Mouse (Mus musculus) heart, embryonic 13.5 days (tissue): ENCODE data around the gene Rmdn2. TPM values are rescaled to one million over a fixed set of nuclear protein-coding genes. Genes with fewer than 3 reads are reported as not detected.

ENCODE experiments used
- ATAC-seq: fragments of 200-750 bp; cut with Nextera tagmentation; 2 replicates; pipeline ENCODE4 v1.8.0; 2017; ENCODE audit warnings: moderate TSS enrichment; ENCODE audit not compliant: insufficient number of reproducible peaks, low FRiP score, low TSS enrichment; ENCODE audit errors: extremely low read depth
- H3K27ac ChIP-seq: fragments of 300-500 bp; sonication (generic); replicated peaks from 2 replicates; pipeline ENCODE4 v1.5.1; 2015; ENCODE audit warnings: moderate library complexity, mild to moderate bottlenecking, inconsistent platforms
- H3K27me3 ChIP-seq: fragments of 300-500 bp; sonication (generic); replicated peaks from 2 replicates; pipeline ENCODE4 v1.6.1; 2015; ENCODE audit warnings: mild to moderate bottlenecking, inconsistent platforms
- H3K36me3 ChIP-seq: fragments of 300-500 bp; sonication (generic); 2 replicates; pipeline ENCODE4 v1.6.1; 2015; ENCODE audit warnings: mild to moderate bottlenecking, inconsistent platforms
- H3K4me1 ChIP-seq: fragments of 300-500 bp; sonication (generic); 2 replicates; pipeline ENCODE4 v1.6.1; 2015; ENCODE audit warnings: inconsistent platforms
- H3K4me2 ChIP-seq: fragments of 300-500 bp; sonication (generic); 2 replicates; pipeline ENCODE4 v1.6.1; 2015; ENCODE audit warnings: inconsistent platforms, mild to moderate bottlenecking, moderate library complexity
- H3K4me3 ChIP-seq: fragments of 300-500 bp; sonication (generic); 2 replicates; pipeline ENCODE4 v1.5.1; 2015; ENCODE audit warnings: moderate library complexity, mild to moderate bottlenecking, inconsistent platforms
- H3K9ac ChIP-seq: fragments of 300-500 bp; sonication (generic); 2 replicates; pipeline ENCODE4 v1.6.1; 2015; ENCODE audit warnings: inconsistent platforms, mild to moderate bottlenecking, moderate library complexity
- H3K9me3 ChIP-seq: fragments of 300-500 bp; sonication (generic); 2 replicates; pipeline ENCODE4 v1.6.1; 2016; ENCODE audit warnings: inconsistent platforms
- WGBS: fragments of 180-500 bp; shearing (Covaris S2); methylation state at CpG from one replicate; pipeline ENCODE4 v1.1.7; 2015; ENCODE audit warnings: mixed read lengths; 5-methylcytosine and 5-hydroxymethylcytosine counted together
- polyA plus RNA-seq: library from polyadenylated mRNA; unstranded; fragments of >200 nt; fragmentation: Nextera tagmentation; extraction: Ambion mirVana; gene quantifications from 2 replicates; pipeline ENCODE4 v1.2.1, GENCODE M21; 2015

The Rmdn2 gene
- polyA plus RNA-seq, 1 experiment from 2014 or later: 13.5 TPM

DNA sequence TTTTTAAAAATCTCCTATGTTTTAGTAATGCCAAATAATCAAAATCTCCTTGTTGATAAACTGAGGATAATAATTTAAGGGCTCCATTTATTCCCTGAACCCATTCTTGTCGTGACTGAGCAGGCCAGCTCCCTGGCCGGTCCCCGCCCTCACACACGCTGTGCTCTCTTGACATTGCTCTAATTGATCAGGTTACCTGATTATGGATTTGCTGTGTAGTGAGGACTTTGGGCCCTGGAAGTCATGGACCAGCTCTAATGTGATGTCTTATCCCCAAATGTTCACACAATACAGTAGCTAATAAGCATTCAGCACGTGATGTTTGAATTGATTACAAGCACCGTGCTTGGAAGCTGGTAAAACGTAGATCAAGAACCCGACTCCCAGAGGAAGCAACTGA is 47.2 kb downstream of the Rmdn2 start:
- Histone ChIP-seq H3K4me2 (no peak overlapping the region), H3K4me3 (no peak overlapping the region), H3K4me1 (peaks cover 18% of the 10 kb centered on the region), H3K9me3 (no peaks in the 10 kb centered on the region), H3K27me3 (no peaks in the 10 kb centered on the region), H3K27ac (no peak overlapping the region), H3K9ac (no peak overlapping the region), H3K36me3 (no peaks in the 10 kb centered on the region)
- 71% methylated on average over 8 of the region's 8 CpGs for WGBS
- no peak for ATAC-seq

DNA sequence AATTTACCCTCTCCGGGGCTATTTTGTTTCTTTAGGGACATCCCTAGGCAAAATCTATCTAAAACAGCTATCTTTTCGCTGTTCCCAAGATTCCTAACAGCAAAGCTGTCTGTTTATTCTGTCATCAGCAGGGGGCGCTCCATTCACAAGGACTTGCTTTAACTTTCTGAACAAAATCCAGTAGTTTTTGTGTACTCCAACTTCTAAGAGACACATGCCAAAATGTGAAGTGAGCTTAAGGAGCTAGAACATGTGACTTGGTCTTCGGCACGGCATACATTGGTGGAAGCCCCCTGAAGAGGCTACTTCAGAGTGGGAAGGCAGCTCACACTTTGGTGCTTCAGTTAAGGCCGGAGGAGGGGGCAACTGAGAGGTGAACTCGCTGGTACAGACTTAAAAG is 49.7 kb downstream of the Rmdn2 start:
- no peak for ATAC-seq
- 39% methylated on average over 7 of the region's 7 CpGs for WGBS
- H3K27ac ChIP-seq: no peak overlapping the region

DNA sequence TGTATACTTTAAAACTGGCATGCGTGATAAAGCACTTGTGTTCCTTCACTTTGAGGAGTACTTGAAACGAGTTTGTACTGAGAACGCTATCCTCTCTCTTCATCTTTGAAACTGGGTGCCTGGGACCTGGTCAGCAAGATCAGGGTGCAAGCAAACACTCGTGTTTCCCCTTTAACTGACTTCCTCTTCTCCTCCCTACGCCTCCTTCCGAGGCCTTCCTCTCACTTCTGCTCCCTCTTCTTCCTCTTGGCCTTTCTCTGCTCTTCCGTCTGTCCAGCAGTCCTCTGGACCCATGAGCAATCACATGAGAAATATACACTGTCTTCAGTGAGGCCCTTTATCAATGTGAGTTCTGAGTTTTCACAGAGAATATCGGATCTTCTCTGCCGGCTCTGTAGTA is 50.2 kb downstream of the Rmdn2 start:
- Histone ChIP-seq H3K4me1 (peaks cover 13% of the 10 kb centered on the region), H3K27me3 (no peaks in the 10 kb centered on the region), H3K27ac (no peak overlapping the region), H3K9me3 (no peaks in the 10 kb centered on the region), H3K9ac (no peak overlapping the region), H3K36me3 (no peaks in the 10 kb centered on the region), H3K4me2 (no peak overlapping the region), H3K4me3 (no peak overlapping the region)
- WGBS: 78% methylated on average over 9 of the region's 9 CpGs
- no peak for ATAC-seq

More for the DNA sequence above, 49.7 kb downstream of the Rmdn2 start:
- peaks cover 18% of the 10 kb centered on the region for H3K4me1 ChIP-seq
- no peaks in the 10 kb centered on the region for H3K27me3 ChIP-seq
- no peak overlapping the region for H3K4me3 ChIP-seq
- no peak overlapping the region for H3K9ac ChIP-seq
- no peaks in the 10 kb centered on the region for H3K9me3 ChIP-seq
- no peaks in the 10 kb centered on the region for H3K36me3 ChIP-seq
- no peak overlapping the region for H3K4me2 ChIP-seq

DNA sequence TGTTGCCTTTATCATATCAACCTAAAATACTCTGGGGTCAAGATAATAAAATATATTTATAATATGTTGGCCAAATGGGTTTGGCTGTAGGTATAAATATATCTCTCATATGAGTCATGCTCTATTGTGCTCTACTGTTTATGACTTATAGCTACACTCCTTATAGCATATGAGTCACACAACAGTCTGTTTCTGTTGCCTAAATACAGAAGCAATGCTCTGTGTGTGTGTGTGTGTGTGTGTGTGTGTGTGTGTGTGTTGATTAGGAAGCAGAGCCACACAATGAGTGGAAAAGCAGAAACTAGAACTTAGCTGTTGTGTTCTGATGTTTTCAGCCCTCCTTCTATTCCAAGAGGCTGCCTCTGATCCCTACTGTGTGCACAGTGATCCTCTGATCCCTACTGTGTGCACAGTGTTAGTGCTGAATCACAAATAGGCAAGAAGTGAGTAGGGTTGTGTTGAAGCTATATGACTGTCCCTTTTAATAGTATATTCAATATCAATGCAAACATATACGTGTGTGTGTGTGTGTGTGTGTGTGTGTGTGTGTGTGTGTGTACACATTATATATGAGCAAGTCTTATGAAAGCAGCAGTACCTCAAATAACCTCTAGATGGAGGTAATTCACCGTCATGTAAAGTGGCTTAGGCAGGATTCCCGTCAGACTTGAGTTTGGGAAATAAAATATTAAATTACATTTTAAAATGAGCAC is 51.9 kb downstream of the Rmdn2 start:
- no peak for ATAC-seq
- WGBS: 25% methylated on average over 3 of the region's 3 CpGs
- no peaks in the 10 kb centered on the region for H3K27me3 ChIP-seq
- H3K36me3 ChIP-seq: no peaks in the 10 kb centered on the region
- H3K9ac ChIP-seq: no peak overlapping the region
- H3K4me3 ChIP-seq: no peak overlapping the region
- H3K4me1 ChIP-seq: 0 out of 2 replicates have a peak, but pooled peaks cover 4% of the 10 kb centered on the region
- no peaks in the 10 kb centered on the region for H3K9me3 ChIP-seq
- H3K4me2 ChIP-seq: no peak overlapping the region
- H3K27ac ChIP-seq: no peak overlapping the region

DNA sequence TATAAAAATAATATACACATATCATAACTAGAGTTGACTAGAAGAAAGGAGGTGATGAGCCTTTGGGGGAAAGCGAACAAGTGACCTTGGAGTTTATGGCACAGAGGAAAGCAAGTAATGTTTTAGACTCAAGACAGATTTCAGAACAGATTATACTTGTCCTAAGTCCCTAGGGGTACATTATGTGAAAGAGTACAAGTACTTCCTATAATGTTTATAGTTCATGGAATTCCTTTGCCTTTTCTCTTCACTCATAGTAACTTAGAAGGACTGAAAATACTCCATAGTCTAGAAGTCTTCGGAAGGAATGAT is 52.4 kb downstream of the Rmdn2 start:
- no peak overlapping the region for H3K27ac ChIP-seq
- 0 out of 2 replicates have a peak, but pooled peaks cover 4% of the 10 kb centered on the region for H3K4me1 ChIP-seq
- H3K36me3 ChIP-seq: no peaks in the 10 kb centered on the region
- H3K27me3 ChIP-seq: no peaks in the 10 kb centered on the region
- no peak overlapping the region for H3K4me2 ChIP-seq
- H3K4me3 ChIP-seq: no peak overlapping the region
- ATAC-seq: no peak
- 92% methylated on average over 2 of the region's 2 CpGs for WGBS
- no peak overlapping the region for H3K9ac ChIP-seq
- no peaks in the 10 kb centered on the region for H3K9me3 ChIP-seq

DNA sequence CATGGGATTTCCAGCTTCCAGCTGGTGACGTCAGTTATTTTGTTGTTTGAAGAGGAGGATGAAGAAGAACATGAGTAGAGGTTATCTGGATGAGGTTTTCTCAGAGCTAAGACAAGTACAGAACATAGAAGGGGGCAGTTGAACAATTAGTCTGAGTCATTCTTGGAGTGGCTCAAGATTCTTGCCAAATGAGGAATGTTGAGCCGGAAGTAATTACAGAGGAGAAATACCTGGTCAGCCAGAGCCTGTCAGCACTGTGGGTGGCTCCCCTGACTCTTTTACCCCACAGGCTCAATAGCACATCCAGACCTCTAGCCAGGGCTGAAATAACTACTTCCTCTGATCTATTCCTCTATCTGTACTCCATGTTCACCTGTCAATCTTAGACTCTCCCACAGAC is 59.2 kb downstream of the Rmdn2 start:
- no peak for ATAC-seq
- H3K36me3 ChIP-seq: peaks cover 16% of the 10 kb centered on the region; the same call in 1 of the 2 replicates
- H3K4me1 ChIP-seq: no peaks in the 10 kb centered on the region
- no peak overlapping the region for H3K27ac ChIP-seq
- no peaks in the 10 kb centered on the region for H3K27me3 ChIP-seq
- no peaks in the 10 kb centered on the region for H3K9me3 ChIP-seq
- no peak overlapping the region for H3K4me3 ChIP-seq
- H3K9ac ChIP-seq: no peak overlapping the region
- WGBS: 37% methylated on average over 2 of the region's 2 CpGs
- H3K4me2 ChIP-seq: no peak overlapping the region

DNA sequence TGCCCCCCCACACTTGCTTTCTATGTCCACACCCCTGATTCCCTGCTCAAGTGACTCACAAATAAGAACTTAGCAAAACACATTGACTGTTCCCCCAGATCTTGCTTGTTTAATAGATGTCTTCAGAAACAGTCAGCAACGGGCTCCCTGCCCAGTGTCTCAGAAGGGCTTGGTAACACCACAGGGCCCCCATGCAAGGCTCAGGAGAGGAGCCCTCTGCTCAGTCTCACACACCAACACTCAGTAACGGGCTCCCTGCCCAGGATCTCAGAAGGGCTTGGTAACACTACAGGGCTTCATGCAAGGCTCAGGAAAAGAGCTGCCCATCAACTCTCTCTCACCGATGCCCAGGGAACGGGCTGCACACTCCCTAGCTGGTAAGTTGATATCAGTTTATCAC is 83.4 kb downstream of the Rmdn2 start:
- no peak overlapping the region for H3K4me3 ChIP-seq
- no peaks in the 10 kb centered on the region for H3K36me3 ChIP-seq
- no peak overlapping the region for H3K4me2 ChIP-seq
- ATAC-seq: no peak
- no peak overlapping the region for H3K9ac ChIP-seq
- H3K4me1 ChIP-seq: 0 out of 2 replicates have a peak, but pooled peaks cover 7% of the 10 kb centered on the region
- WGBS: 75% methylated on average over 4 of the region's 4 CpGs
- no peaks in the 10 kb centered on the region for H3K9me3 ChIP-seq
- H3K27ac ChIP-seq: no peak overlapping the region
- no peaks in the 10 kb centered on the region for H3K27me3 ChIP-seq

DNA sequence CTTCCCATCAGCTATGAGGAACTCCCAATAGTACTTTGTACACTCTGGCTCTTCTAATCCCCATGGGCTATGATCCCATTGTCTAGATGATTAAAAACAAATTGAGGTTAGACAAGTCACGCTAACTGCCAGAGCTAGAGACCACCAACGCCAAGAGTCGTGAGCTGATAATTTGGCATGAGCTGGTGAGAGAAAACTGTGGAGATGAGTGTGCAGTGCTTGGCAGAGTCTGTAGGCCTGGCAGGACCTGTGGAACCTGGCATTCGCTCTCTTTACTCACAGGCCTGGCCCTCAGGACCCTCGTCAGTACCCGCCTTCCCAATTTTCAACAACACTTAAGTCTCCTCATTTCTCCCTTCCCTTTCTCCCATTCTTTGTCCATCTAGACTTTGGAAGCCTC is 83.9 kb downstream of the Rmdn2 start:
- ATAC-seq: no peak
- no peak overlapping the region for H3K4me3 ChIP-seq
- H3K9ac ChIP-seq: no peak overlapping the region
- no peaks in the 10 kb centered on the region for H3K9me3 ChIP-seq
- no peak overlapping the region for H3K4me2 ChIP-seq
- H3K36me3 ChIP-seq: no peaks in the 10 kb centered on the region
- no peaks in the 10 kb centered on the region for H3K27me3 ChIP-seq
- 87% methylated on average over 6 of the region's 6 CpGs for WGBS
- H3K27ac ChIP-seq: no peak overlapping the region
- H3K4me1 ChIP-seq: 0 out of 2 replicates have a peak, but pooled peaks cover 7% of the 10 kb centered on the region

DNA sequence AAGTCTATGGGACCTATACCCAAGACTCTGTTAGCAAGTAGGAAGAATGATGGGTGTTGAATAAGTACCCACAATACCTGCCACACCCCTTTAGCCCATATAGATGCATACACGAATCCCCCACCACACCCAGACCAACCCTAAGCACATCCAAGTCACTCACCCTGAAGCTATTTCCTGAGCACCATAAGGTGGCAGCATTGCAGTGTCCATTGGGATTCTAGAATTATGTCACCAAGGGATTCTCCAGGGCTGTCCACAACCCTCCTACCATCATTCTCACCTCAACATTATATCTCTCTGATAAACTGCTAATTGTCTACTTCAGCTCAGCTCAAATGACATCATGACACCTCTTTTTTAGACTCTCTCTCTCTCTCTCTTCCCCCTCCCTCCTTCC is 87.5 kb downstream of the Rmdn2 start:
- H3K36me3 ChIP-seq: no peaks in the 10 kb centered on the region
- no peak overlapping the region for H3K9ac ChIP-seq
- peaks cover 7% of the 10 kb centered on the region; the same call in 1 of the 2 replicates for H3K27me3 ChIP-seq
- H3K4me1 ChIP-seq: 0 out of 2 replicates have a peak, but pooled peaks cover 4% of the 10 kb centered on the region
- no peaks in the 10 kb centered on the region for H3K9me3 ChIP-seq
- no peak overlapping the region for H3K4me3 ChIP-seq
- 20% methylated on average over 1 of the region's 1 CpGs for WGBS
- no peak overlapping the region for H3K27ac ChIP-seq
- no peak overlapping the region for H3K4me2 ChIP-seq
- no peak for ATAC-seq

DNA sequence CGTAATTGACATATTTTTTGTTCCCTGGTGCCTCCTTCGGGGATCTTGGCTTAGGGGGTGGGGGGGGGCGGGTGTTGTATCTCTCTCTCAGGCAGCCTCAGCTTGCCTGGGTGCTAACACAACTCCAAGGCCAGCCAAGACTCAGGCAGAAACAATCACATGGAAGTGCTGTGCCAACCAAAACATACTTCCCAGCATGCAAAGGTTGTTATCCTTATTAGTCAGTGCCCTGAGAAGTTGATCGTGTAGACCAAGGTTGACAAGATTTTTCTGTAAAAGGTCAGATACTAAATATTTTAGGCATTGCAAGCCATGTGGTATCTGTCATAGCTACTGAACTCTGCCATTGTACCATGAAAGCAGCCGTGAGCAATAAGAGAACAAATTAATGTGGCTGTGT is 89.2 kb downstream of the Rmdn2 start:
- H3K9me3 ChIP-seq: no peaks in the 10 kb centered on the region
- no peak overlapping the region for H3K9ac ChIP-seq
- H3K4me1 ChIP-seq: no peaks in the 10 kb centered on the region
- H3K27me3 ChIP-seq: peaks cover 15% of the 10 kb centered on the region
- H3K4me3 ChIP-seq: no peak overlapping the region
- no peak overlapping the region for H3K27ac ChIP-seq
- ATAC-seq: no peak
- H3K4me2 ChIP-seq: no peak overlapping the region
- H3K36me3 ChIP-seq: no peaks in the 10 kb centered on the region
- 75% methylated on average over 5 of the region's 5 CpGs for WGBS

DNA sequence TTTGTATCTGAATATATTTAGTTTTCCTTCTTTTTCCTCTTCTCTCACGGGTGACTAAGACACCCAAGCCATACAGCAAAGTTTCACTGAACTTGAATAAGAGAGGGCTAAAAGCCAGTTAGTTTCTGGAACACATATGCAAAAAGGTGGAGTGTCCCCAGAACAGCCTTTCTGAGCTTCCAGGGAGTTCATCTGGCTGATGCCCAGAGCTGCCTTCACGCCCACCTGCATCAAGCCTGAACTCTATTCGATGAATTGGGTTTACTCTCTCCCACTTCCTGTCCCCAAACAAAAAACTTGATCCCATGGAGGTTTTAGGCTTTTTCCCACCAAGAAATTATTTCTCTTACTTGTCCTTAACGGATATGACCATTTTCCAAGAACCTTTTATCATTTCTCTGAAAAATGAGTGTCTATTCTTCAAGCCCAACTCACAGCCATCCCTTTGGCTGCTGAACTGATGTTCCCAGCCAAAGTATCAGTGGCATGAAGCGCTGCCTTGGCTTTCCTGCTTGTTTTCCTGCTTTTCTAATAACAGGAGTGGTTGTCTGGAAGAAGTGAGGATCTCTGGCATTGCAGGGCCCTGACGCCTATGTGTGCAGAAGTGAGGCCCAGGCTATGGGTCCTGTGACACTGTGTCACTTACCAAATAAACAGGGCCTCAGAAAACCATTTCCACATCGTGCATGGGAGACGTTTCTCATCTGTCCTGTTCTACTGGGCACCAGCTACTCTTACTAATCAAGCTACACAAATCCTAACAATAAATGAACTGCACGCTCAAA is 94.2 kb downstream of the Rmdn2 start:
- no peak overlapping the region for H3K9ac ChIP-seq
- H3K27me3 ChIP-seq: peaks cover 30% of the 10 kb centered on the region
- 65% methylated on average over 9 of the region's 9 CpGs for WGBS
- ATAC-seq: no peak
- no peak overlapping the region for H3K4me3 ChIP-seq
- no peaks in the 10 kb centered on the region for H3K9me3 ChIP-seq
- H3K27ac ChIP-seq: no peak overlapping the region
- H3K4me1 ChIP-seq: peaks cover 6% of the 10 kb centered on the region; the same call in 1 of the 2 replicates
- no peak overlapping the region for H3K4me2 ChIP-seq
- H3K36me3 ChIP-seq: no peaks in the 10 kb centered on the region

DNA sequence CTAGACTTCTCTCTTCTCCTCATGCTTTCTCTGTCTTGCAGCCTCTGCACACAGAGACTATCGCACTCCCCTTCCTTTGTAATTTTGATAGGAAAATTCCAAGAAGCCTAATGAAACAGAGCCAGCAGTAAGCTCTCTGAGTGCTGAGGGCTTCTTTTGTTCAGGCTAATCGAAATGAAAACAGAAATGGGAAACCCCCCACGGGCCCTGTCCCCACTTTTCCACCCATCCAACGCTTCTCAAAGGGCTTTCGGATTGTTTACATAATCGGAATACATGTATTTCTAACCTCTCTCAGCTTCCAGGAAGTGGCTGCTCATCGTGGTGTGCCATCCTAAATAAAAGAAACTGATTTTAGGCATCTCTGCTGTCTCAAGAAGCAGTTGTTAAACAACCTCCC is 96.5 kb downstream of the Rmdn2 start:
- 0 out of 2 replicates have a peak overlapping the region, but pooled peaks have one; percentile 10 for H3K4me2 ChIP-seq
- ATAC-seq: no peak
- H3K4me1 ChIP-seq: peaks cover 14% of the 10 kb centered on the region
- no peak overlapping the region for H3K9ac ChIP-seq
- H3K9me3 ChIP-seq: no peaks in the 10 kb centered on the region
- H3K27ac ChIP-seq: no peak overlapping the region
- no peaks in the 10 kb centered on the region for H3K36me3 ChIP-seq
- peaks cover 44% of the 10 kb centered on the region for H3K27me3 ChIP-seq
- no peak overlapping the region for H3K4me3 ChIP-seq
- WGBS: 20% methylated on average over 7 of the region's 7 CpGs
